Mouse (Mus musculus): ENCODE measurements around the gene Scd2.

DNA sequence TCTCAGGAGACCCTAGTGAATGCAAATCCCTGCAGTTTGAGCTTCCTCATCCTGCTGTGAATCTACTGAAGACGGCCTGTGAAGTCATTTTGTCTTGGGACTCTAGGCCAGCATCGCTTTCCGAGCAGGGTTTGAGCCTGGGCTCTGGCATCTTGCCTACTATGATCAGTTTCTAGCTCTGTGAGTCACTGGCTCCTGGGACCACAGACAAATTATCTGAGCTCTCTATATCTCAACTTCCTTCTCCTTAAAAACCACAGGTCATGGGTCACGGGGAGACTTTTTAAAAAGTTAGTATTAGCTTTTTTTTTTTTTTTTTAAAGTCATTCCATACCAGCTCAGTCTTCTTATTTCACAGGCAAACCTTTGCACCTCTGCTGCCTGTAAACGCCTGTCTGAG is 38.4 kb downstream of the Scd2 start:
- TF ChIP-seq CTCF (IDR thresholded peaks at IDR 0.05; ENCODE audit: low read depth) (no peak), EP300 (IDR thresholded peaks at IDR 0.05; ENCODE audit: low read depth) (no peak)

All from liver, postnatal 0 days (tissue).